Mouse (Mus musculus) testis, adult 10 weeks (tissue): ENCODE data around the gene Armh2. TPM values are rescaled to one million over a fixed set of nuclear protein-coding genes. Genes with fewer than 3 reads are reported as not detected.

ENCODE experiments used
- polyA plus RNA-seq: library from polyadenylated mRNA; stranded (reverse); fragments of 350-450 nt; fragmentation: Illumina TruSeq; extraction: RNeasy Lipid Tissue Mini Kit (QIAGEN cat#74804); gene quantifications from one replicate; pipeline ENCODE4 v1.2.3, GENCODE M21; 2014; ENCODE audit warnings: low read depth, low replicate concordance

Gene Armh2
- 205 TPM for polyA plus RNA-seq

DNA sequence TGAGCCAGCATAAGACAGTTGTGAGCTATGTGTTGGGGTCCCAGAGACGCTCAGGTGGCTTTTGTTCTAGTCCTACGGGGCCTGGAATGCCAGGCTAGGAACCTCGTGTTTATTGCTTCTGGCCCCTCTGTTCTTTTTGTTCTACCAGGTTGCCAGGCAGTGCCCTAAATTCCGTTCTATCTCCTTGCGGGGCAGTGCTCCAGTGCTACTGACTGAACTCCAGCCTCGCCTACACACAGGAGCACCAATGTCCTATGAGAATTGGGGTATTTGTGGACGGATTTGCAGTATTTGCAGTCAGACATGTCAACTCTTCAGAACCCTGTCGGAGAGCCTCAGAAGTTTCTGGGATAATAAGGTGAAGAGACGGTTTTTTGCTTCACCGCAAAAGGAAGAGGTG lies at the start of gene Armh2:
TSS of gene Armh2 (plus strand) at position 205 of the 400 bp plus-strand sequence.

DNA sequence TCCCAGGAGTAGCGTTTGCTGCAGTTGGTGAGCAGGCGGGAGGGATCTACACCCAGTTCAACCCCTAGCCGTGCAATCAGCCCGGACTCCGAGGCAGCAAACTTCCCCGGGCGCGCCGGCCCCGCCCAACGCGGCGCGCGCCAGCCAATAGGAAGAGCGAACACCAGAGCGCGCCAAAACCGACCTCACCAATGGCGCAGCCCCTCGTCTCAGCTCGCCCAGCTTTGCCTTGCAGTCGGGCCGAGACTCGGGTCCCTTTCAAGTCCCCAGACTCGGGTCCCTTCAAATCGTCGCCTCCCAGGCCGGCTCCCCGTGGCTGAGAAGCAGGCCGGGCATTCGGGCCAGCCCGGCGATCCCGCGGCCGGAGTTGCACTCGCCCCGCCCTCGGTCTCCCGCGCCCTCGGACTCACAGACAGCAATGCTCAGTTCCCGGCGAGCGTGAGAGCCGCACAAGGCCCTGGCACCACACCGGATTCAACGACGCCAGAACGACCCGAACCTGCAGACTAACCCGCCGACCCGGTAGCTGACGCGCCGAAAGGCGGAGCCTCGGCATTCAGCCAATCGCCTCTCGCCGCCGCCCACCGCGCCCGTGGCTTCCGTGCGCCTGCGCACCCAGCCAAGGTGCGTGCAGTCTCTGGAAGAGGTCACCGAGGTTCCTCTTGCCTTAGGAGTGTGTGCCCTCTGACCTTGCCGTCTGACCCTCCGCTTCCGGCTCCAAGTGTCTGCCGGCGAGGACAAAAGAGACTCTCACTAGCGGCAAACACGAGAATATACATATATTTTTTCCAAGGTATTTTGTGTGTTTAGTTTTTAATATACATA lies 20.6 kb downstream of the Armh2 start, which contains the start of gene Gmnn:
TSS of gene Gmnn (minus strand) at position 521 of the 825 bp plus-strand sequence.

Other genes with a start within 250 kb of the Armh2 start
- gene Ripor2, start 159.0 kb upstream of the Armh2 start, polyA plus RNA-seq = 0.69 TPM
- 76.6 TPM for gene Gmnn, start 20.7 kb downstream of the Armh2 start, polyA plus RNA-seq
- gene BC005537, start 60.4 kb downstream of the Armh2 start, polyA plus RNA-seq = 199 TPM
- gene Acot13, start 90.3 kb downstream of the Armh2 start, polyA plus RNA-seq = 13.1 TPM
- gene Tdp2, start 90.4 kb downstream of the Armh2 start, polyA plus RNA-seq = 83.7 TPM
- gene D130043K22Rik, start 103.9 kb downstream of the Armh2 start, polyA plus RNA-seq = 0.97 TPM
- 2.0 TPM for gene Aldh5a1, start 196.4 kb downstream of the Armh2 start, polyA plus RNA-seq
- gene Gpld1, start 201.9 kb downstream of the Armh2 start, polyA plus RNA-seq = 1.2 TPM